Mouse (Mus musculus) embryonic fibroblast, embryonic 13.5 days (primary cell): ENCODE results near the gene BC035947. TPM values are rescaled to one million over a fixed set of nuclear protein-coding genes. Genes with fewer than 3 reads are reported as not detected.

Experiments used
- H3K27ac ChIP-seq: 2 replicates; pipeline ENCODE4 v1.5.1; 2012; ENCODE audit warnings: low read length, control low read depth, inconsistent platforms; ENCODE audit not compliant: insufficient read depth
- H3K4me1 ChIP-seq: 2 replicates; pipeline ENCODE4 v1.6.1; 2011; ENCODE audit warnings: low read length; ENCODE audit not compliant: control insufficient read depth, insufficient read depth
- H3K4me3 ChIP-seq: 2 replicates; pipeline ENCODE4 v1.5.1; 2011; ENCODE audit warnings: mild to moderate bottlenecking, control low read depth, low read length; ENCODE audit not compliant: insufficient read depth
- CTCF ChIP-seq: IDR thresholded peaks from 2 replicates; pipeline ENCODE4 v1.5.1; 2011; ENCODE audit warnings: mild to moderate bottlenecking, control low read depth, low read length, moderate library complexity, borderline replicate concordance; ENCODE audit not compliant: insufficient read depth
- POLR2A ChIP-seq: IDR thresholded peaks from 2 replicates; pipeline ENCODE4 v1.6.1; 2011; ENCODE audit warnings: low read depth, mild to moderate bottlenecking, control low read depth, low read length, moderate library complexity
- polyA plus RNA-seq: library from polyadenylated mRNA; stranded (reverse); fragments of >200 nt; gene quantifications from 2 replicates; pipeline ENCODE4 v1.2.4, GENCODE M21; 2011; ENCODE audit warnings: low read depth; ENCODE audit not compliant: missing spikeins, insufficient read length

Gene BC035947
- polyA plus RNA-seq, 1 experiment = not detected

DNA sequence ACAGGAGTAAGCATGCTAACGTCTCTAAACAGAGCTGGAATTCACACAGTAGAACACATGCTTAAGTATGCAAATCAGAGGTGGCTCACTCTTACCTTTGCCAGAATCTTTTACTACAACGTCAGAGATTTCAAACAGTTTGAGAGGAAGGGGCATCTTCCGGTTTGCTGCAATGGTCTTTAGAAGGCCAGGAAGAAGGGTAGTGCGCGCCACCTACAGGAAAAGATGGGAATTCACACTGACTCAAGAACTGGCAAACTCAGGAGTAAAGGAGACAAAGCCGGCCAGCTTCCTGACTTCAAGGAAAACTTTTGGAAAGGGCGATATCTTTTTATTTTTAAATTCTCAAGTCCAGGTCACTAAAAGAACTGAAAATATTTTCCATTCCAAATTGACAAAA, 57.3 kb downstream of the BC035947 start:
- Histone ChIP-seq H3K4me1 (no peaks in the 10 kb centered on the region; the same call in 1 of the 2 replicates), H3K4me3 (no peak overlapping the region), H3K27ac (no peak overlapping the region)
- TF ChIP-seq CTCF (peak; percentile 28; the same call in 1 of the 2 replicates), POLR2A (no peak)

DNA sequence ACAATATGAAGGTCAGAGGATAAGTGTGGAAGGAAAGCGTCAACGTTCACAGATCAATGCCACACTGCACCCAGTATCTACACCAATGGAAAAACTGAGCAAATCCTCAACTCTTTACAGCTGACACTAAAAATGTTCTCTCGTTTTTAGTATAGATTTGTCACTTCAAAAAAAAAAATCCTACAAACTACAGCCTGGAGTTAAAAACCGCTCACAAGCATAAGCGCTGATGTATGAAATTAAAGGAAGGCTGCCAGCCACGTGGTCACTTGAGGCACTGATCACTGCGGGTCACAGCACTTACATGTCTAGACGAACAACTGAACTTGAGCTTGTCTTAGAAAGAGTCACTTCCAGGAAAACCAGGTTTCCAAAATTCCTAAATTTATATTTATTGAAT, 58.1 kb downstream of the BC035947 start:
- H3K27ac ChIP-seq = no peak overlapping the region
- H3K4me3 ChIP-seq = no peak overlapping the region
- H3K4me1 ChIP-seq = no peaks in the 10 kb centered on the region; the same call in 1 of the 2 replicates
- no peak for TF ChIP-seq CTCF
- TF ChIP-seq POLR2A = no peak

DNA sequence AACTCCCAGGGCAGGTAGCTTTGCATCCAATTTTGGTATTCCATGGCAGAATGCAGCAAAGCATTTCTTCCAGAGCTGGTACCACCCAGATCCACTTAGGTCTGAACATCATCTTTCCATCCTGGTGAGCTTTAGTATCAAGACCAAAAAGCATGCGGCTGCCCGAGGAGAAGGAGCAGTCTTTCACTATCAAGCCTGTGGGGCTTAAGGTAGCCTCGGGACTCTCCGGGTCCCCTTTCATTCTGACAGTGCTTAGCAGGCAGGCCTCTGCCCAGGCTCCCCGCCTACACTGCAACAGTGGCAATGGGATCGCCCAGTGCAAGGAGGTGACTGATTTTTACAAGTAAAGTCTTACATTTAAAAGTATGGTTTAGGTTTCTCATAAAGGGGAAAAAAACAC, 59.4 kb downstream of the BC035947 start:
- no peak for TF ChIP-seq CTCF
- H3K27ac ChIP-seq = no peak overlapping the region
- peaks cover 11% of the 10 kb centered on the region for H3K4me1 ChIP-seq
- H3K4me3 ChIP-seq = no peak overlapping the region

- TF ChIP-seq CTCF (no peak), POLR2A (no peak)
- Histone ChIP-seq H3K4me1 (peaks cover 13% of the 10 kb centered on the region), H3K4me3 (no peak overlapping the region), H3K27ac (peak overlapping the region; percentile 80)
Observed at GRCm38 (mm10) chr1:78451070-78451854, 60.7 kb downstream of the BC035947 start.

- Histone ChIP-seq H3K27ac (peak overlapping the region; percentile 90), H3K4me3 (no peak overlapping the region), H3K4me1 (peaks cover 13% of the 10 kb centered on the region)
- TF ChIP-seq CTCF (no peak), POLR2A (no peak)
Observed at GRCm38 (mm10) chr1:78448091-78448490, 63.9 kb downstream of the BC035947 start.

Other genes with a start within 250 kb of the BC035947 start
- not detected in 2 replicates for gene Sgpp2, start 201.8 kb downstream of the BC035947 start, polyA plus RNA-seq
- gene Farsb, start 23.3 kb downstream of the BC035947 start, polyA plus RNA-seq = 108 and 125 TPM in 2 replicates
- gene Mogat1, start 1.2 kb downstream of the BC035947 start, polyA plus RNA-seq = not detected in 2 replicates
- gene Acsl3, start 145.7 kb upstream of the BC035947 start, polyA plus RNA-seq = 34.7 and 40.4 TPM in 2 replicates
- 4.1 and 4.3 TPM in 2 replicates for gene Utp14b, start 145.9 kb upstream of the BC035947 start, polyA plus RNA-seq